Mouse (Mus musculus): ENCODE data around the gene Padi3. TPM values are rescaled to one million over a fixed set of nuclear protein-coding genes. Genes with fewer than 3 reads are reported as not detected.
A peak's percentile ranks its signal among the peaks of the same experiment; 100 is the strongest.

Padi3 gene
- total RNA-seq, 2 experiments from 2014 or later: not detected

DNA sequence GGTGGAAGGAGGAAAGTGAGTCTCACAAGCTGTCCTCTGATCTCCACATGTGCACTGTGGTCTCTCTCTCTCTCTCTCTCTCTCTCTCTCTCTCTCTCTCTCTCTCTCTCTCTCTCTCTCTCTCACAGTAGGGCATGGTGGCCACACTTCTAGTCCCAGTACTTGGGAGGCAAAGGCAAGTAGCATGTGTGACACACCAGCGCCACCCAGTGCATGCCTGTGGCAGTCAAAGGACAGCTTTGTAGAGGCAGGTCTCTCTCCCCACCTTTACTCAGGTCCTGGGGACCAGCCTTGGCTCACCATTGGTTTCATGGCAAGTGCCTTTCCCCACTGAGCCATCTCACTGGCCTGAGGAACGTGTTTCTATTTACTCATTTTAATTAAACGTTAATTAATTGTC, 65.8 kb downstream of the Padi3 start:
- intact Hi-C loops (cut with DNase I): loop anchor here (2.0 kb wide), 2 partner anchors 20 to 64 kb away; no protein-coding TSS in a partner anchor
- peak; percentile 48 to 66 for DNase-seq (ENCODE audit: low spot score in 2 of 2)

DNA sequence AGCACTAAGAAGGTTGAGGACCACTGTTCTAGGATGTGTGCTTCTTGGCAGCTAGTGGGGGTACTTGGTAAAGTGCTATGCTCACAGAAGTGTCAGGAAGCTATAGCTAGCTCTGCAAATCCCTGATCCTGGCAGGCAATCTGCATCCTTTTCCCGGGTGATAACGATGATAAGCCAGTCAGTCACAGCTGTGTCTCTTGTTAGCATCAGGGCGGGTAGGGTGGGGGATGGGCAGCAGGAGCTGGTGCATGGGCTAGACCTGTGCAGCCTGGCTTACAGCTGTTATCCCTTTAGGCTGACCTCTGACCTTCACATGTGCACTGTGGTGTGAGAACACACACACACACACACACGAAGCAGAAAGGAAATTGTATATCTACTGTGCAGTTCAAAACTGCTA, 67.4 kb downstream of the Padi3 start:
- peak in 1 of 2 experiments; percentile 28 for DNase-seq (ENCODE audit: low spot score in 2 of 2)
- intact Hi-C loops (cut with DNase I): no loop called here

DNA sequence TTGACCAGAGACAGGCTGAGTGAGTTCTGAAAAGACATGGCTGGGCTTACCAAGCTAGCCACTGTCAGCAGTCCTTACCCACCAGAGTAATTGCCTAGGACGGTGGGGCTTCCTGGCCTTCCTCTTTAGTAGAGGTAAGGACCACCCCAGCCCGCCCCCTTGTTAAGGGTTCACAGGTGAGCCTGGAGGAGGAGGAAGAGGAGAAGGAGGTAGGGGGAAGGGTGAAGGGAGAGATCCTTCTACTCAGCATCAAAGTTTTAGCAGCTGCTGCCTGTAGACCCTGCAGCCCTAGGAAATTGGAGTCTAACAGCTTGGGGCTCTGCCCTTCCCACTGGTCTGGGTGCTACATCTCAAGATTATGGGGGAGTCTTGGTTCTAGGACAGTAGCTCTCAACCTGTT, 67.9 kb downstream of the Padi3 start, which contains the start of gene Padi6:
Gene Padi6 (minus strand): TSS at position 101 of the 400 bp plus-strand sequence.
- DNase-seq (ENCODE audit: low spot score in 2 of 2): no peak
- intact Hi-C loops (cut with DNase I): no loop called here

DNA sequence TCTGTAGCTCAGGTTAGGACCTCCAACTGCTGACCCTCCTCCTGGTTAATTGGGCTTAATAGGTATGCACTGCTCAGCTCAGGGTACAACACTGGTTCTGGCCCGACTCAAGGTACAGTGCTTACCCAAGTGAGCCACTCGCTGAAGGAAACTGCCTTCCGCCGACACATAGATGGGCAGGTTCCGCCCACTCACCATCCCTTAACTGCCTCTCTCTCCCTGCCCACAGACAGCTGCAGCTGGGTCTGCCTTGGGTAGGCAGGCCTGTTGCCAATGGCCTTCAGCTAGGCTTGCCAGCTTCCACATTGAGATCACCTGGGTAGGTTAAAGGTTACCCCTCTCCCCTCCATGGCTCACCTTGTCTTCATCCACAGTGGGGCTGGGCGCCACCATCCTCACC, 69.0 kb downstream of the Padi3 start:
- intact Hi-C loops (cut with DNase I): no loop called here
- DNase-seq (ENCODE audit: low spot score in 2 of 2): peak in 1 of 2 experiments; percentile 56

DNA sequence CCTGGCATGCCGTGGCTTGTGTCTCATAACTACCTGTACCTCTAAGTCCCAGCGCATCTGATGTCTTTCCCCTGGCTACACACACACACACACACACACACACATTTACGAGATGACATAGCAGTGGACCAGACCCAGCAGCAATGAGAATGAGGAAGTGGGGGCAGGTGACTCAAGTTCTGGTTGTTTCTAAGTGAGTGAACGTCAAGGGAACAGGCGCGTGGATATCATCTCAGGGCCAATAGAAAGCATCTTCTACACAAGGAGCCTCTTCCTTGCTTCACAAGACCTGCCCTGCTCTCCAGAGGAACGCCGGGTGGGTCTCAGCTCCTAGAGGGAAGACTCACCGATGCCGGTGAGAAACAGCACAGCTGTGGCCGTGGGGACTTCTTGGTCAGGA, 69.8 kb downstream of the Padi3 start:
- DNase-seq (ENCODE audit: low spot score in 2 of 2): no peak
- intact Hi-C loops (cut with DNase I): no loop called here

Other genes starting within 250 kb of the Padi3 start
- gene Arhgef10l, start 144.6 kb downstream of the Padi3 start, total RNA-seq (2021): 10 to 100 TPM; 53.2 to 57.9 TPM
- 10 to 100 TPM; 80.4 to 84.3 TPM for gene Rcc2, start 110.1 kb downstream of the Padi3 start, total RNA-seq (2021)
- gene Padi6, start 68.0 kb downstream of the Padi3 start, total RNA-seq (2021): under 1 TPM; 0.32 to 0.44 TPM
- not detected for gene Padi4, start 36.4 kb downstream of the Padi3 start, total RNA-seq (2021)
- gene Padi1, start 35.1 kb upstream of the Padi3 start, total RNA-seq (2021): not detected
- 10 to 100 TPM in 1 of 2 experiments, 1 to 10 TPM in 1; 9.5 to 12.1 TPM for gene Padi2, start 95.7 kb upstream of the Padi3 start, total RNA-seq (2021)
- gene Sdhb, start 150.6 kb upstream of the Padi3 start, total RNA-seq (2021): 100 to 1,000 TPM; 187 to 191 TPM
- 100 to 1,000 TPM; 162 to 171 TPM for gene Atp13a2, start 176.2 kb upstream of the Padi3 start, total RNA-seq (2021)
- gene Mfap2, start 199.8 kb upstream of the Padi3 start, total RNA-seq (2021): 1 to 10 TPM; 4.4 to 4.5 TPM
- 10 to 100 TPM; 51.4 to 62.7 TPM for gene Crocc, start 249.9 kb upstream of the Padi3 start, total RNA-seq (2021)

Measured in left cerebral cortex, postnatal 25 days (tissue).